Mouse (Mus musculus): ENCODE measurements around the gene Matn1. TPM values are rescaled to one million over a fixed set of nuclear protein-coding genes. Genes with fewer than 3 reads are reported as not detected.
A peak's percentile ranks its signal among the peaks of the same experiment; 100 is the strongest.

Gene Matn1
- total RNA-seq (2014; fragmentation: Nextera tagmentation), result not detected in 2 replicates
- total RNA-seq (2017), result not detected in 2 replicates

DNA sequence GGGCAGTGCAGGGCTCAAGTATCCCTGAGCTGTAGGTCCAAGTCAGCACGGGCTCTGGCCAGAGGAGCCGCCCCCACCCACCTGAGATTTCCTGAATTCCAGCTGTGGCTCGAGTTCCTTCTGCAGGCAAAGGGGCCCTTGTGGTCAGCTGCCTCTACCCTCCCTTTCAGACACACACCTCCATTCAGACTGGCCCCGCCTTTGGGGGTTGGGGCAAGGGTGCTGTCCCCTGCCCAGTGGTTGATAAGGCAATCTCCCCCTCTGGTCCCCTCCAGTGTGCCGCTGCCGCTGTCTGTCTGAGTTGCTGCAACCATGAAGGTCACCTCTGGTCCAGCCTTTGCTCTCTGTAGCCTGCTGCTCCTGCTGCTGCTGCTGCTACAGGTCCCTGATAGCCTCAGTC is at the start of gene Matn1:
Matn1 (plus strand) TSS at position 274 of the 400 bp plus-strand sequence.
- ATAC-seq (replicated peaks; ENCODE audit: poor library complexity, severe bottlenecking), result no peak

DNA sequence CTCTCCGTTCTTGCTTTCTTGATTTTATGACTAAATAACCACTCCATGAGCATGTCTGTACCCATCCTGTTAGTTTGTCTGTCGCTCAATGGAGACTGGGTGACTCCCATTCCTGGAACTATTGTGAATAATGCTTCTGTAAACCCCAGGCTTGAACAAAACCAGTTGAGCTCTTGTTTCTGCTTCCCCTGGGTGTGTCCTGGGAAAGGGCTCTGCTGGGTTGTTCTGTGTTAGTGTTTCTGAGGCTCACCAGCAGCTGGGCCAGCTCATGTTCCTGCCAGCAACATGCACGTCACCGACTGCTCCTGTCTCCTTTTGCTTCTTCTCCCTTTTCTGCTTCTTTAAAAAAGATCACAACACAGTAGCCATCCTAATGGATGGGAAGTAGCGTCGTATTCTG is 48.5 kb upstream of the Matn1 start:
- no peak for ATAC-seq (replicated peaks; ENCODE audit: poor library complexity, severe bottlenecking)

DNA sequence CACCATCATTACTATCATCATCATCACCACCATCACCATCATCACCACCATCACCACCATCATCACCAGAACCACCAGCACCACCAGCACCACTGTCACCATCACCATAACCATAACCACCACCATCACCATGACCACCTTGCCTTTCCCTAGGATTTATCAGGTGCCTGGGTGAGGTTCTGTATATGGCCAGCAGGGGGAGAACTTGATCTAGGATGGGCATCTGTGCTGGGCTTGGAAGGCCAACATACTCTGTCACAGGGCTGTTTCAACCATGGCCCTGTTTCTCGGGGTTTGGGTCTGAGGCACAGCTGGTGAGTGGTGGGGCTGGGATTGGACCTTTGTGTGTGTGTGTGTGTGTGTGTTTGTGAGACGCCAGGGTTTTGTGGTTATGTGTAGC is 47.8 kb upstream of the Matn1 start:
- peak; percentile 59 for ATAC-seq (replicated peaks; ENCODE audit: poor library complexity, severe bottlenecking)

DNA sequence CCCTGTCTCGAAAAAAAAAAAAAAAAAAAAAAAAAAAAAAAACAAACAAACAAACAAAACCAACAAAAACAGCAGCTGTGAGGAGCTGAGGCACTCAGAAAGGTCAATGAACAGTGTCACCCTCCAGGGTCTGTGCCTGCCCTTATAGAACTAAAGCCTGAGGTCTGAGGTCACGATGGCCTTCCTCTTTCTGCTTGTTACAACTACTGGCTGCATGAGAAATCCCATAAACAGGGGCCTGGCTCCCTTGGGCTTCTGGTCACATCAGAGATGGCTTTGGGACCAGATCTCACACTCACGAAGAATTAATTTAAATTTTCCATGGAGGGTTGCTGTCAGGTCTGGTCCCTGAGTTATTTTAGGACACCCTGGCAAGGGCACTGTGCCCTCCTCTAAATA is 44.8 kb upstream of the Matn1 start:
- peak; percentile 54 for ATAC-seq (replicated peaks; ENCODE audit: poor library complexity, severe bottlenecking)

DNA sequence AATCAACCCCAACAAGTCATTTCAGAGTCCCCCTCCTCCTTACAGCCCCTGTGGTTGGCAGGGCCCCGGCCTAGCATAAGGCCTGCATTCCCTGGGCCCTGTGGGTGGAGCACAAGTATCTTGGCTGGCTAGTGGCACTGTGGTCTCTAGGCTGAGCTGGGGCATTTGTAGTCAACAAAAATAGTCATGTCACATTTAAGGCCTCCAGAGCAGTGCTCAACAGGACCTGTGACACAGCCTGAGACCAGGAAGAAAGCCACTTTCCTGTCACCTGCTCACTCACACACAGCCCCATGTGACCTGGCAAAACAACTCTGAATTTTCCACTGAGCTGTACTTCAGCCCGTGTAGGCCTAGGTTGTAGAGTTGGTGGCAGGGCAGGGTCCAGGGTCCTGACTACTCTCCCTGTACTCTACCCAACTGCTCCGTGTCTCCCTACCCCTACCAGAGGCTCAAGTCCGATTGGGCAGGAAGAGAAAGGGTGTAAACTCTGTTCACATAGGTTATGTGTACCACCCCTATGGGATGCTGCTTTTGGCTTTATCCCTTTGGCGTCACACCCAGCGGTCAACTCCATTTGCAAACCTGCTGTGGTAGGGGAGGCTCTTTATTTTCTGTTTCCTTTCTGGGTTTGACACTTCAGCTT is 44.3 kb upstream of the Matn1 start:
- no peak for ATAC-seq (replicated peaks; ENCODE audit: poor library complexity, severe bottlenecking)

DNA sequence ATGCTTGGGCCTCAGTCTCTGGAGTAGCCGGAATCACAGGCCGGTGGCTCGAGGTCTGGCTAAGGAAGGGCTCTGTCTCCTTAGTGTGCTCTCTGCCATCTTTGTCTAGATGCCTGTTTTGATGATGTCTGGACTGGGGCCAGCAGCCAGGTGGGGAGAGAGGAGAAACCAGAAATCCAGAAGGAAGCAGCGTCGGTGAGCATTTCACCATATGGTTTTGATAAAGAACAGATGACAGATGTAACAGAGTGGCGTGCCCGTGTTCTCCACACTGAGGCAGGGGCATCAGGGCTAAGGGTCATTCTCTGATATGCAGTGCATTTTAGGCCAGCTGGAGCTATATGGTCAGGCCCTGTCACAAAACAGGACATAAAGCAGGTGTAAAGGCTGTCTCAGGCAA is 43.4 kb upstream of the Matn1 start:
- no peak for ATAC-seq (replicated peaks; ENCODE audit: poor library complexity, severe bottlenecking)

DNA sequence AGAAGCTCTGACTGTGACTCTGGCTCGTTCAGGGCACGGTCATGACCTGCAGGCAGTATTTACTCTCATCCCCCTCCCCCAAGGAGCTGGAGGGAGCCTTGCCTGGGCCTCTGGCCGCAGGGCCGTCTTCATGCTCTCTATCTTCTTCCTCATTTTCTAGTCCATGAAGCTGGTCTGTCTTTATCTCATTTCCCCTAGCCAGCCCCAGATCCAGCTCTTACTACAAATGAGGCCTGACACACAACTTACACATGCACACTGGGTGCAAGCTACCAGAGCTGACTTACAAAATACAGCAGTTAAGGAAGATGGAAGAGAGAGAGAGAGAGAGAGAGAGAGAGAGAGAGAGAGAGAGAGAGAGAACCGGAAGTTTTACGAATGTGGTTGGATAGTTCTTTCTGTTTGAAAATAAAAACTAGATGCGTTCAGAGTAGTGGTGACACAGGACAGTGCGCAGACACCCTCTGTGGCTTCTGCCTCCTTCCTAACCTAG is 41.9 kb upstream of the Matn1 start:
- ATAC-seq (replicated peaks; ENCODE audit: poor library complexity, severe bottlenecking), result peak; percentile 63

DNA sequence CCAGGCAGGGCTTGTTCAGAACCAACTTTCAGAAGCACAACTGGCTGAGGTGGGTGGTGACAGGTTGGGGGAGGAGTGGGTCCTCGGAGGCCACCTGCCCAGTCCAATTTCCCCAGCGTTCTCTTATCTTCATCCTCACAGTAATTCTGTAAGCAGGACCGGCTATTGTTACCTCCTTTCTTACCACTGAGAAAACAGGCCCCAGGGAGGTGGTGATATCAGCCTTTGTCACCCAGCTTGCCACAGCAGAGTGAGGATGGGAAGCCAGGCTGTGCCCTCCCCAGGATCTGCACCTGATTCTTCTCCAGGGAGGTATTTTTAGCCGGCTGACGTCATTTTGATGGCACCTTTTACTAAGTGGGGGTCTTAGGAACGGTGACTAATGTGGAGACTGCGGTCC is 39.2 kb upstream of the Matn1 start:
- ATAC-seq (replicated peaks; ENCODE audit: poor library complexity, severe bottlenecking), result no peak

DNA sequence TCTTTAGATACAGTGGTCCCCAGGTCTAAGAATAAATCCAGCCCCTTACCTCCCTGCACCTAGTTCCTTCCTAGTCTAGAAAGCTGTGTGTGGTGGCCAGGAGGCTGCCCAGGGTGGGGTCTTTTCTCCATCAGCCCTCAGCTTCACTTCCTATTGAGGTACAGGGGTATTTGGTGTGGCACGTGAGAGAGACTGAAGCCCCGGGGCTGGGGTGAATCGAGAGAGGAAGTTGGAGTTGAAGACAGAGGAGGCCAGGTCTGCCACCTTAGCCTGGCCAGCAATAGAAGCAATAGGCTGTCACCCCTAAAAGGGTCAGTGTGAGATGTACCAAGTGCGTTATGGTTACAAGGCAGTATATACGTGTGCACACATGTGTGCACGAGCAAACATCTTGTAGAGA is 38.3 kb upstream of the Matn1 start:
- peak; percentile 28 for ATAC-seq (replicated peaks; ENCODE audit: poor library complexity, severe bottlenecking)

DNA sequence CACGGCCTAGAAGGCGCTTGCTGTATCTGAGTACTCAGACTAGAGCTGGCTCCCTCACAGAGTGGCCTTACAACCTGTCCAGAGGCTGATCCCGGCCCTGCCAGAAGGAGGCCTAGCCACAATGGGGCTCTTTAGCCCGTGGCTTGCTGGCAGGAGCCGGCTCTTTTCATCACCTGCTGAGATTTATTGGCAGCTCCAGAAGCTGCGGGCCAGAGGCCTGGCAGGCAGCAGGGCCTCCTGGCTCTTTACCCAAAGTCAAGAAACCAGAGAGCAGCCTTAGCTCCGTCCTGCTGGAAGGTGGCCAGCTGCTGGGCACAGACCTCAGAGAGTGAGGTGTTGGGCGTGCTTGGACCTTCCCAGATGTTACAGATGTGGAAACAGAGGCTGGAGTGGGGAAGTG is 37.9 kb upstream of the Matn1 start:
- no peak for ATAC-seq (replicated peaks; ENCODE audit: poor library complexity, severe bottlenecking)

DNA sequence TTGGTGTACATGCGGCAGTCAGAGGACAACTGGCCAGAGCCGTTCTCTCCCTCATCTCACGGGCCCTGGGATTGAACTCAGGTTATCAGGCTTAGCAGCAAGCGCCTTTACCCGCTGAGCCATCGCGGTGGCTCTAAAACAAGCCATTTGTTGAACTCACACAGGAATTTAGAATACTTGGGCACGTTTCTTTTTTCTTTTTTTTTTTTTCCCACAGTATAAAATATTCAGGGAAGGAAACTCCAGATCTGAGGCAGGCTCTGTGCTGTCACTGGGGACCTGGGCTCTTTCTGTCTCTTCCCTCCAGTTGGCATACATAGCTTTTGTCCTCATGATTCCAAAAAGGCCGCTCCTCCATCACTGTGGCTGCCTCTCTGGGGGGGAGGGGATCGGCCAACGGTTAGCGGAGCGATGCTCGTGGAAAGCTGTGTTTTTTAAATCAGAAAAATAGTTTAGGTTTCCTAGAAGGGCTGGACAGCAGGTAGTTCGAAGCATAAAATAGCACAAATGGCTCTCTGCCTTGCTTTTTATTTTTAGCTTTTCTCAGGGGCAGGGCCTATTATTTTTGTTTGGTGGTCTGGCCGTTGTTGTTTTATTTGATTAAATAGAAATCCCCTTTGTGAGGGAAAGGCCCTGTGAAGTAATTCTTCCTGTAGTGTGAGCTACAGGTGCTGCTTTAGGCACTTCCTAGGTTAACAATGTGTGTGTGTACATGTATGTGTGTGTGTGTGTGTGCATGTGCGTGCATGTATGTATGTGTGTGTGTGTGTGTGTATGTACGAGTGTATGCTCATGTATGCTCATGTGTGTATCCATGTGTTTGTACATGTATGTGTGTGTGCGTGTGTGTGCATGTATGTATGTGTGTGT is 36.8 kb upstream of the Matn1 start:
- no peak for ATAC-seq (replicated peaks; ENCODE audit: poor library complexity, severe bottlenecking)

DNA sequence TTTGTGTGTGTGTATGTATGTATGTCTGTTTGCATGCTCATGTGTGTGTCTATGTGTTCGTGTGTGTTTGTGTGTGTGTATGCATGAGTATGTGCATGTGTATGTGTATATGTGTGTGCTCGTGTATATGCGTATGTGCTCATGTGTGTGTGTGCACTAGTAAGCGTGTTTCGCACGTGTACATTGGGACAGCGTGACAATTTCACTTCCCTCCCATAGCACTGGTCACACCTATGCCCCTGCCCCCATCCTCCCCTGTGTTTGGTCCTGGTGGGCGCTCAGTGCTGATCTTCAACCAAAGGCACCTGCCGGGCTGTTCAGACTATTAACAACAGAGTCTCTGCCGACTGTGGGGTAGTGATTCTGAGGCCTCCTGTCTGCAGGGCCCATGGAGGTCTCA is 36.1 kb upstream of the Matn1 start:
- no peak for ATAC-seq (replicated peaks; ENCODE audit: poor library complexity, severe bottlenecking)

DNA sequence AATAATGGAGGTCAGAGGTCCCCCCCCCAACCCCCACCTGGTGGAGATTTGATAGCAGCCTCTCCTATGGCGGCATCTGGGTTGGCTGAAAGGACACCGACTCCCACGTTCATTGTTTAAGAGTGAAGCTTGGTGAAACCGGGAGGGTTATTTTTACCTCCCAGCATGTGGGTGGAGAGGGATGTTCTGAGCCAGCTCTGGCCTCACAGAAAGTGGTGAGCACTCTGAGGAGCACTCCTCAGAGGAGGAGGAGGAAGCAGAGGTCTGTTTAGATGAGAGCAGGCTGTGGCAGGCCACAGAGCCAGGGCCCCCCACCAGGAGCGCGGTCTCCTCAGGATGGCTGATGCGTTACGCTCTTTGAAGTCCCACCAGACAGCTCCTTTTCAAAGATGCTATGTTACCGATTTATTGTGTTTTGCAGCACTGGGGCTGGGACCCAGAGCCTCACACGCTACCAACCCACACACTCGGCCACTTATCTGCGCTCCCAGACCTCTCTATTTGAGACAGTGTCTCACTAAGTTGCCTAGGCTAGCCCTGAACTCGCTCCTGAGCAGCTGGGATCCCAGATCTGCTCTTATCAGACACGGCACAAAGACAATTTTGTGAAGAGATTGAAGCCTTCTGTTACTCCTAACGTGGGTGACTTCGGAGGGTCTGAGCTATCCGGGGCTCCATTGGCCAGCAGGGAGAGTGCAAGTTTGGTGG is 34.9 kb upstream of the Matn1 start:
- no peak for ATAC-seq (replicated peaks; ENCODE audit: poor library complexity, severe bottlenecking)

DNA sequence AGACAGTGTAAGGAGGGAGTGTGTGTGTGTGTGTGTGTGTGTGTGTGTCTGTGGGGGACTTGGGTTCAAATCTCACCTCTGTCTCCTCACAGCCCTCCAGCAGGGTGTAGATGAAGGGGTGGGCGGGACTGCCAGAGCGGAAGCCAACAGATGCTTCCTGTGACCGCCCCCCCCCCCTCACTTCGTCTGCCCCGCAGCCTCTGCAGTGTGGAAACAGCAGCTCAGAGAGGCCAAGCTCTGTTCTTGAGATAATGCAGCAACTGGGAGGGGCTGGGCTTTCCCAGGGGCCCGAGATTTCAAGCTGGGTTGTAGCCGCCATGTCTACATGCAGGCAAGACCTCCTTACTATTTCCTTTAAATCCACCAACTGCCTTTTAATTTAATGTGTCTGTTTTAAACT is 33.5 kb upstream of the Matn1 start:
- ATAC-seq (replicated peaks; ENCODE audit: poor library complexity, severe bottlenecking), result peak; percentile 29

DNA sequence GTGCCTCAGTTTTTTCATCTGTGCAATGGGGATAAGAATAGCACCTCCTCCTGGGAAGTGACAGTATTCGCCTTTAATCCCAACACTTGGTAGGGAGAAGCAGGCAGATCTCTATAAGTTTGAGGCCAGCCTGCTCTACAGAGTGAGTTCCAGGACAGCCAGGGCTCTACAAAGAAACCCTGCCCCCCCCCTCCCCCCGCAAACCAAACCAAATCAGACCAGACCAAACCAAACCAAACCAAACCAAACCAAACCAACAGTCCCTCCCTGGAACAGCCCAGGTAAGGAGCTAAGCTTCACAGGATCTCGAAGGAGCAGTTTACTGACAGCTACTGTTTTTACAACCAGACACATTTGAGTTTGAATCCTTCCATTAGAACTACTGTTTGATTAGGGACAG is 31.6 kb upstream of the Matn1 start:
- ATAC-seq (replicated peaks; ENCODE audit: poor library complexity, severe bottlenecking), result no peak

DNA sequence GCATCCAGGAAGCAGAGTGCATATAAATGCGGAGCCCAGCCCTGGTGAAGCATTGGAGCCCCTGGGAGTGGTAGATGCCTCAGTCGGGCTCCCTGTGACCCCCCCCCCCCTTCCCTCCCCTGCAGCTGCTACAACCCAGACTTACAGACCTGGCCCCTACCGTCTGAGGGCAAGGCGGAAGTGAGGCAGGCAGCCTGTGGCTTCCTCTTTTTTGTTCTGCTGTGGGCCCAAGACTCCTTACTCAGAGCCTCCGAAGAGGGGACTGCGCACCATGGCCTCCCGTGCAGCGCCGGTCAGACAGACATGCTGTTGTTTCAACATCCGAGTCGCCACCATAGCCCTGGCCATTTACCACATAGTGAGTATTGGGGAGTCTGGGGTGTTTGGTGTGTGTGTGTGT is 31.1 kb upstream of the Matn1 start, which contains the start of gene Laptm5:
Laptm5 (plus strand) TSS at position 49 of the 400 bp plus-strand sequence.
- ATAC-seq (replicated peaks; ENCODE audit: poor library complexity, severe bottlenecking), result peak; percentile 58

DNA sequence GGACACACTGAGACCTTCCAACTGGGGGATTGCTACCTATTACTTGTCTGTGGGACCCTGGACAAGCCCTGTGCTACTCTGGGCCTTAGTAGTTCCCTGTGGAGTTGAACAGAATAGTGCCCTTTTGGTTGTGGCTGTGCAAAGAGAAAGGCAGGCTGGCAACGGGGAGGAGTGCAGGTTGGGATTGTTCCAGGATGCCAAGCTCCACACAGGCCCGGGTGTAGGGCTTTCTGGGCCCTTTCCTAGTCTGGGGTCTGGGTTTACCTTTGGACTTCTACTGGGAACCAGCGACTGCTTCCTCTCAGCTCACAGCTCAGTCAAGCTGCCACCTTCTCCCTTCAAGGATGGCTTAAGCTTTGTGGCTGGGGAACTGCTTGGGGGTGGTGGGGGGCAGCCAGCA is 30.7 kb upstream of the Matn1 start:
- ATAC-seq (replicated peaks; ENCODE audit: poor library complexity, severe bottlenecking), result no peak; the same call in 1 of the 2 replicates

DNA sequence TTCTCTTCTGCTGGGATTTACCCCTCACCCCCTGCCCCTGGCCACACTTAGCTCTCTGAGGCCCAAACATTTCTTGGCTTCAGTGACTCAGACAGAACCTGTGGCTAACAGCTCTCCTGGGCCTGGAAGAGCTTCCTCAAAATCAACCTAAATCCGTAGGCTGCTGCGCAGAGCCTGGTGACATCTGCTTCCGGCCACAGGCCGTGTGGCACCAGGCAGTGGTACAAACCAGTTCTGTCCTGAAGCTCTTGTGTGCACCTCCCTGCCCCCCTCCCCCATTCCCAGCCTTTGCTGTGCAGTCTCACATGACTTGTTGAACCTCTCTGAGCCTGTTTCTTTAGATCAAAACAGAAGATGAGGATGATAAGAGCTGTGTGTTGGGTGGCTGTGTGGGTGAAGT is 30.2 kb upstream of the Matn1 start:
- peak; percentile 64 for ATAC-seq (replicated peaks; ENCODE audit: poor library complexity, severe bottlenecking)

DNA sequence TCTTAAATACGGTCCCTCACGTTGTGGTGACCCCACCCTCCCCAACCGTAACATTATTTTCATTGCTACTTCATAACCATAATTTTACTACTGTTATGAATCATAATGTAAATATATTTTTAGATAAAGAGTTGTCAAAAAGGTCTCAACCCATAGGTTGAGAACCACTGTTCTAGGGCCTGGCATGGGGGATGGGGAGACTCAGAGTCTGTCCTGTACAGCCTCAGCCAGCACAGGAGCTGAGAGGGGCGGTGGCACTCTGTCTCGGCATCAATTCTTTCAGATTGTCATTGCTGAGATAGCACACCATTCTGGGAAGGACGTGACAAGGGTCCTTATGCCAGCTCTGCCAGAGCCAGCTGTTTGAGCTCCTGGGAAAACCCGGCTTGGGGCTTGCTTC is 29.7 kb upstream of the Matn1 start:
- no peak for ATAC-seq (replicated peaks; ENCODE audit: poor library complexity, severe bottlenecking)

DNA sequence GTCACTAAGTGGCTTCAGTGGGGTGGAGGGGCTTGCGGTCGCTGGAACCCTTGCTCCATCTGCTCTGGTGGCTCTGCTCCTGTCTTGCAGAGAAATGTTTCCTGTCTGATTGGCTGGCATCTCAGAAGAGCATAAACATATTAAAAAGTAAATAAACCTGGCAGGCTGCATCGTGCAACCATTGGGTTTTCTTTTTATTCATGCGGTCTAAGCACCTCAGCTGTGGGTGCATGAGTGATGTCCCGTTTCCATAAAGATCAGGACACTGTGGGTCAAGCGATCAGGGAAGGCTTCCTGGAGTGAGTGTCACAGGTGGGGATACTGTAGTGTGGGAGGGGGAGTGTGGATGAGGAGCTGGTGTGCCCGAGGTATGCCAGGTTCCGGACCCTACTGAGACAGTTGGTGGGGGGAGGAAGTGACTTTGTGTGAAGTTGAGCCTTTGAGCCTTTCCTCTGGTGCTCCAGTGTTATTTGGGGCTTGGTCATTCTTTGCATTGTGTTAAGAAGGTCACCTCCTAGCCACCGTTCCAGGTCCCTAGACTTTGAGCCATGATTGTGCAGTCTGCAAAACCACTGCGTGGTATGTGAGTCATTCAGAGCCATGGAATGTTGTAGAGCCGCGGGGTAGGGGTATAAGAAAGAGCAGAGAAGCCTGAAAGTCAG is 29.0 kb upstream of the Matn1 start:
- no peak for ATAC-seq (replicated peaks; ENCODE audit: poor library complexity, severe bottlenecking)

DNA sequence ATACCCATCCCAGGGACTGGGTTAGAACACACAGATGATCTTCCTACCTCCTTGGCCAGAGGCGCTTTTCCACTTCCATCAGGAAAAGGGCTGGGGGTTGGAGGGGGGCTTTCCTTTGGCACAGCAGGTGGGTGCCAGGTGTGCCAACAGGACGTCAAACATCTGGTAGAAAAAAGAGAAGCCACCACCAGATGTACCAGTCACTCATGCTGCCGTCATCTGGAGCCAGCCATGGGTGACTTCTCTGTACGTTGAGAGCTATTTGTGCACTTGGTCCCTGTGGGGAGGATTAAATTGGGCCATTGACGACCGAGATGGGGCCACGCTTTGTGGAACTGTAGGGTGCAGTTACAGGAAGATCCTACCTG is 28.5 kb upstream of the Matn1 start:
- ATAC-seq (replicated peaks; ENCODE audit: poor library complexity, severe bottlenecking), result no peak
